ENCODE assay signal across 11 mouse cellular contexts in the genomic region with DNA sequence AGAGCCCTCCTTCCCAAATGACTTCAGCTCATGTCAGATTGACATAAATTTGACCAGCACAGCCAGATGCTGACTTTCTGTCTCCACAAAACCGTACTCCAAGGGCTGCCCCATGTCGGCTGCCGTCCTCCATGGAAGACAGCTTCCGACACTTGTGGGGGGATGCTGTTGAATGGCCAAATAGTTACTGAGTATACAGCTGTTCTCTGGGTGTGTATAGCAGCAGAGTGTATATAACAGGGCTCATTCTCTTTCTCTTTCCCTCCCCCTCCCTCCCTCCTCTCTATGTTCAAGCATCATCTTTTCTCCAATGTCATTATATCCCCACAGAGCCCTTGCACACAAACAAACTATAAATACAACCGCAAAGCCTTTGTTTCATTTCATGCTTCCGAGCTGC. TPM values are rescaled to one million over a fixed set of nuclear protein-coding genes. Genes with fewer than 3 reads are reported as not detected.
DNase-seq lines count a peak whose midpoint lies in the region; ATAC-seq and TF ChIP-seq lines count a peak whose summit lies in the region.
"Had no signal": no experiment of that assay in that cellular context is flagged by ENCODE, and none has a peak within 500 bp of the region (broad histone marks: within the 10 kb centered on the region; RNA-seq: fewer than 3 reads in every experiment).

No protein-coding gene starts in this region.

- H3K9ac ChIP-seq in hindbrain, embryonic 12.5 days: no peak overlapping the region
- H3K9ac ChIP-seq in midbrain, embryonic 13.5 days (replicated peaks): no peak overlapping the region
- H3K9ac ChIP-seq in midbrain, embryonic 14.5 days (replicated peaks; ENCODE audit: low read length): no peak overlapping the region
- no peak overlapping the region for H3K9ac ChIP-seq in hindbrain, embryonic 15.5 days
- H3K9ac ChIP-seq: liver, embryonic 13.5 days had no signal

- no peak for TF ChIP-seq CTCF in small intestine, adult 2 months (IDR thresholded peaks at IDR 0.05; ENCODE audit: extremely low read depth, insufficient read length, insufficient replicate concordance, low read depth, low read length)

- peaks cover 38% of the 10 kb centered on the region for H3K4me1 ChIP-seq in hindbrain, embryonic 12.5 days
- H3K4me1 ChIP-seq in hindbrain, embryonic 10.5 days (replicated peaks): peaks cover 39% of the 10 kb centered on the region
- H3K4me1 ChIP-seq in midbrain, embryonic 13.5 days (replicated peaks): peaks cover 50% of the 10 kb centered on the region
- peaks cover 2% of the 10 kb centered on the region; the same call in 1 of the 2 replicates for H3K4me1 ChIP-seq in midbrain, embryonic 14.5 days (ENCODE audit: control insufficient read depth, insufficient read depth, low read length)
- H3K4me1 ChIP-seq in hindbrain, embryonic 15.5 days (replicated peaks): peaks cover 57% of the 10 kb centered on the region
- peaks cover 4% of the 10 kb centered on the region for H3K4me1 ChIP-seq in small intestine, adult 2 months (ENCODE audit: control insufficient read depth, insufficient read depth, insufficient read length, low read length)
- H3K4me1 ChIP-seq: liver, embryonic 13.5 days had no signal

- H3K27me3 ChIP-seq in hindbrain, embryonic 12.5 days: no peaks in the 10 kb centered on the region
- no peaks in the 10 kb centered on the region for H3K27me3 ChIP-seq in hindbrain, embryonic 10.5 days (ENCODE audit: insufficient read depth, poor library complexity, severe bottlenecking)
- no peaks in the 10 kb centered on the region for H3K27me3 ChIP-seq in midbrain, embryonic 13.5 days
- no peaks in the 10 kb centered on the region for H3K27me3 ChIP-seq in midbrain, embryonic 14.5 days (ENCODE audit: control insufficient read depth, insufficient read depth, low read length)
- H3K27me3 ChIP-seq in hindbrain, embryonic 15.5 days: no peaks in the 10 kb centered on the region
- H3K27me3 ChIP-seq in small intestine, adult 2 months (ENCODE audit: control insufficient read depth, insufficient read depth, low read length): no peaks in the 10 kb centered on the region
- H3K27me3 ChIP-seq: liver, embryonic 13.5 days had no signal

- no peaks in the 10 kb centered on the region for H3K9me3 ChIP-seq in hindbrain, embryonic 12.5 days (replicated peaks)
- H3K9me3 ChIP-seq in hindbrain, embryonic 10.5 days: no peaks in the 10 kb centered on the region
- H3K9me3 ChIP-seq in midbrain, embryonic 13.5 days: no peaks in the 10 kb centered on the region
- H3K9me3 ChIP-seq in midbrain, embryonic 14.5 days (ENCODE audit: control insufficient read depth, low read length): no peaks in the 10 kb centered on the region
- no peaks in the 10 kb centered on the region for H3K9me3 ChIP-seq in hindbrain, embryonic 15.5 days
- H3K9me3 ChIP-seq: liver, embryonic 13.5 days had no signal

- H3K36me3 ChIP-seq in hindbrain, embryonic 12.5 days: peaks cover 62% of the 10 kb centered on the region
- H3K36me3 ChIP-seq in hindbrain, embryonic 10.5 days: peaks cover 95% of the 10 kb centered on the region
- H3K36me3 ChIP-seq in midbrain, embryonic 13.5 days: peaks cover 81% of the 10 kb centered on the region
- H3K36me3 ChIP-seq in midbrain, embryonic 14.5 days (ENCODE audit: control insufficient read depth, insufficient read depth, low read length): peaks cover 82% of the 10 kb centered on the region
- peaks cover 20% of the 10 kb centered on the region for H3K36me3 ChIP-seq in hindbrain, embryonic 15.5 days
- H3K36me3 ChIP-seq in small intestine, adult 2 months (ENCODE audit: control insufficient read depth, insufficient read depth, low read length): no peaks in the 10 kb centered on the region
- H3K36me3 ChIP-seq: liver, embryonic 13.5 days had no signal

- no peak overlapping the region for H3K4me3 ChIP-seq in hindbrain, embryonic 12.5 days
- no peak overlapping the region for H3K4me3 ChIP-seq in hindbrain, embryonic 10.5 days
- H3K4me3 ChIP-seq in midbrain, embryonic 13.5 days (replicated peaks): no peak overlapping the region
- H3K4me3 ChIP-seq in midbrain, embryonic 14.5 days (replicated peaks; ENCODE audit: low read depth, low read length): no peak overlapping the region
- no peak overlapping the region for H3K4me3 ChIP-seq in hindbrain, embryonic 15.5 days
- H3K4me3 ChIP-seq in small intestine, adult 2 months (ENCODE audit: low read depth, low read length): no peak overlapping the region
- H3K4me3 ChIP-seq: heart, adult 2 months; liver, embryonic 13.5 days had no signal

- ATAC-seq in hindbrain, embryonic 12.5 days (ENCODE audit: low FRiP score): no peak
- no peak for ATAC-seq in midbrain, embryonic 13.5 days
- no peak for ATAC-seq in midbrain, embryonic 14.5 days (ENCODE audit: low FRiP score, low TSS enrichment)
- ATAC-seq in hindbrain, embryonic 15.5 days (ENCODE audit: low FRiP score, low read depth): no peak

- no peak overlapping the region for H3K4me2 ChIP-seq in hindbrain, embryonic 12.5 days (replicated peaks)
- H3K4me2 ChIP-seq in midbrain, embryonic 13.5 days (replicated peaks): no peak overlapping the region
- H3K4me2 ChIP-seq in midbrain, embryonic 14.5 days (ENCODE audit: low read length): no peak overlapping the region
- no peak overlapping the region for H3K4me2 ChIP-seq in hindbrain, embryonic 15.5 days
- H3K4me2 ChIP-seq: liver, embryonic 13.5 days had no signal

- no peak for DNase-seq in hindbrain, embryonic 10.5 days (ENCODE audit: low spot score)
- no peak for DNase-seq in midbrain, embryonic 14.5 days
- DNase-seq in MN1 (ENCODE audit: low spot score): no peak
- no peak for DNase-seq in urinary bladder, adult 2 months (ENCODE audit: low spot score)
- DNase-seq: heart, postnatal 36 days; liver, embryonic 13.5 days had no signal

- no peak for TF ChIP-seq POLR2A in small intestine, adult 2 months (IDR thresholded peaks at IDR 0.05; ENCODE audit: low read depth, low read length)

- H3K27ac ChIP-seq in hindbrain, embryonic 12.5 days: peak overlapping the region; percentile 40; the same call in 1 of the 2 replicates
- no peak overlapping the region for H3K27ac ChIP-seq in hindbrain, embryonic 10.5 days
- 0 out of 2 replicates have a peak overlapping the region, but pooled peaks have one; percentile 60 for H3K27ac ChIP-seq in midbrain, embryonic 13.5 days
- no peak overlapping the region for H3K27ac ChIP-seq in midbrain, embryonic 14.5 days (replicated peaks; ENCODE audit: low read depth, low read length)
- peak overlapping the region; percentile 64 for H3K27ac ChIP-seq in hindbrain, embryonic 15.5 days (replicated peaks)
- 0 out of 2 replicates have a peak overlapping the region, but pooled peaks have one; percentile 32 for H3K27ac ChIP-seq in small intestine, adult 2 months (ENCODE audit: insufficient read depth, low read depth, low read length)
- H3K27ac ChIP-seq: heart, adult 2 months; liver, embryonic 13.5 days had no signal

- 66% methylated on average over 6 of the region's 6 CpGs for WGBS in hindbrain, embryonic 12.5 days
- WGBS in hindbrain, embryonic 10.5 days: 77% methylated on average over 6 of the region's 6 CpGs
- WGBS in midbrain, embryonic 13.5 days: 62% methylated on average over 6 of the region's 6 CpGs
- WGBS in midbrain, embryonic 14.5 days: 76% methylated on average over 6 of the region's 6 CpGs
- WGBS in hindbrain, embryonic 15.5 days: 41% methylated on average over 6 of the region's 6 CpGs
- WGBS in small intestine, adult 2 months: 71% methylated on average over 6 of the region's 6 CpGs

RNA-seq across cellular contexts. Expression of a gene that starts 43.7 kb away (rescaled TPM):
- 1.7 and 2.6 TPM in 2 replicates for polyA plus RNA-seq in hindbrain, embryonic 12.5 days (2016; fragmentation: Nextera tagmentation; extraction: Ambion mirVana)
- polyA plus RNA-seq in hindbrain, embryonic 10.5 days (2016; fragmentation: Nextera tagmentation; extraction: Ambion mirVana): 1.6 and 1.8 TPM in 2 replicates
- polyA plus RNA-seq in midbrain, embryonic 13.5 days (2015; fragmentation: Nextera tagmentation; extraction: Ambion mirVana): 2.6 and 3.3 TPM in 2 replicates
- 8.7 and 9.7 TPM in 2 replicates for polyA plus RNA-seq in midbrain, embryonic 14.5 days (2014; fragmentation: Nextera tagmentation; extraction: Ambion mirVana)
- 12.0 and 12.8 TPM in 2 replicates for polyA plus RNA-seq in hindbrain, embryonic 15.5 days (2015; fragmentation: Nextera tagmentation; extraction: Ambion mirVana)
- 0.09 and 1.1 TPM in 2 replicates for polyA plus RNA-seq in small intestine, adult 2 months (2012; rRNA removed)
- polyA plus RNA-seq in urinary bladder, adult 2 months (2012; rRNA removed): 6.8 and 7.7 TPM in 2 replicates
- polyA plus RNA-seq: liver, embryonic 13.5 days had no signal

Comparison
In these comparisons a context has a peak if more than half of its experiments do, and no peak if none do; other contexts are left out.
1. H3K27ac ChIP-seq: peak in hindbrain, embryonic 12.5 days (single experiment), midbrain, embryonic 13.5 days (single experiment), hindbrain, embryonic 15.5 days (single experiment) and small intestine, adult 2 months (single experiment); none in hindbrain, embryonic 10.5 days (single experiment) and midbrain, embryonic 14.5 days (single experiment).